ENCODE assay signal across 20 mouse cellular contexts in the genomic region with DNA sequence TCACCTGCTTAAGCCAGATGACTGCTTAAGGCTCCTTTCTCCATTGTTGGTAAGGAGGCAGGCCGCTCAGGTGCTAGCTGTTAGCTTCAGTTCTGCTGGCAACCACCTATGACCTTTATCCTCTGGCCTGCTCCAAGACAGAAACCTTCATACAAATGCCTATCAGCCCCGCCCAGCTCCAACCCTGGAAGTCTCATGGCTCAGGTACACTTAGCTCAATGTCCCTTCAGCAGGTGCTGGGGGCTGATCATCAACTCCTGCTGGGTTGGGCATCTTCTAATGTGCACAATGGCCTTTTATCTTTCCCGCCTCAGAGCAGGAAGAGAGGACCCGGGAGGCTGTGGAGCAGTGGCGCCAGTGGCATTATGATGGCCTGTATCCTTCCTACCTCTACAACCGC. TPM values are rescaled to one million over a fixed set of nuclear protein-coding genes. Genes with fewer than 3 reads are reported as not detected.
"Had no signal": no experiment of that assay in that cellular context is flagged by ENCODE, and none has a peak within 500 bp of the region (broad histone marks: within the 10 kb centered on the region; RNA-seq: fewer than 3 reads in every experiment).

No protein-coding gene starts in this region.

- H3K36me3 ChIP-seq: midbrain, embryonic 13.5 days; neural tube, embryonic 15.5 days had no signal

- H3K4me2 ChIP-seq: liver, embryonic 11.5 days; liver, embryonic 15.5 days; midbrain, embryonic 13.5 days; neural tube, embryonic 15.5 days had no signal

- H3K4me3 ChIP-seq: left cerebral cortex, adult 2 months; limb, embryonic 10.5 days; liver, embryonic 15.5 days; midbrain, embryonic 13.5 days; myocyte; neural tube, embryonic 15.5 days had no signal

- H3K27me3 ChIP-seq: liver, embryonic 15.5 days; midbrain, embryonic 13.5 days; neural tube, embryonic 15.5 days had no signal

- ATAC-seq: inflammation-experienced regulatory T-cells, adult 6 months; lung, postnatal 0 days; midbrain, embryonic 13.5 days had no signal

- H3K27ac ChIP-seq: left cerebral cortex, adult 2 months; liver, embryonic 15.5 days; midbrain, embryonic 13.5 days; neural tube, embryonic 15.5 days had no signal

- H3K4me1 ChIP-seq: liver, embryonic 15.5 days; midbrain, embryonic 13.5 days; neural tube, embryonic 15.5 days had no signal

- H3K9me3 ChIP-seq: limb, embryonic 10.5 days; liver, embryonic 15.5 days; midbrain, embryonic 13.5 days; neural tube, embryonic 15.5 days had no signal

- H3K9ac ChIP-seq: liver, embryonic 15.5 days; midbrain, embryonic 13.5 days; neural tube, embryonic 15.5 days had no signal

- DNase-seq: kidney, adult 9 months; kidney, postnatal 14 days; lung, adult 2 months; lung, postnatal 36 days; right cerebral cortex, postnatal 14 days; thymus, adult 2 months; thymus, postnatal 25 days had no signal

RNA-seq across cellular contexts. Expression of a gene that starts 9.1 kb away (rescaled TPM):
- total RNA-seq: megakaryocyte progenitor cell, adult 5-6 weeks had no signal
- polyA plus RNA-seq: inflammation-experienced regulatory T-cells, adult 6 months; large intestine, adult 2 months; limb, embryonic 10.5 days; liver, embryonic 11.5 days; lung, postnatal 0 days; midbrain, embryonic 13.5 days; neural tube, embryonic 15.5 days; testis, adult 2 months; urinary bladder, adult 2 months had no signal
